Mouse (Mus musculus): Measurements from ENCODE around the gene Tor1aip1.
"Not testable (repeated sequence)": the region's sequence is repeated elsewhere in the genome, so short reads cannot be mapped to it uniquely, and the experiment has no call there.

Gene Tor1aip1

GRCm38 (mm10) chr1:156035930-156036737 lies at the start of gene Tor1aip1:
TSS of gene Tor1aip1 (minus strand) at chr1:156036480.
- DNase-seq (ENCODE audit: low read depth, low spot score) = peak; percentile 99

GRCm38 (mm10) chr1:156085770-156086169 lies 49.5 kb upstream of the Tor1aip1 start:
- peak; percentile 75 for DNase-seq (ENCODE audit: low read depth, low spot score)

GRCm38 (mm10) chr1:156084603-156085002 lies 48.3 kb upstream of the Tor1aip1 start:
- no peak for DNase-seq (ENCODE audit: low read depth, low spot score)

- DNase-seq (ENCODE audit: low read depth, low spot score) = no peak
These were observed 41.4 kb upstream of the Tor1aip1 start for GRCm38 (mm10) chr1:156077655-156078054.

- no peak for DNase-seq (ENCODE audit: low read depth, low spot score)
These were observed 40.2 kb upstream of the Tor1aip1 start for GRCm38 (mm10) chr1:156076474-156076873.

- peak; percentile 35 for DNase-seq (ENCODE audit: low read depth, low spot score)
These were observed 38.3 kb upstream of the Tor1aip1 start for GRCm38 (mm10) chr1:156074575-156074974.

GRCm38 (mm10) chr1:156073169-156073821 lies 37.0 kb upstream of the Tor1aip1 start:
- no peak for DNase-seq (ENCODE audit: low read depth, low spot score)

- no peak for DNase-seq (ENCODE audit: low read depth, low spot score)
These were observed 33.8 kb upstream of the Tor1aip1 start for GRCm38 (mm10) chr1:156070106-156070505.

GRCm38 (mm10) chr1:156066133-156066532 lies 29.9 kb upstream of the Tor1aip1 start:
- DNase-seq (ENCODE audit: low read depth, low spot score) = no peak

GRCm38 (mm10) chr1:156062193-156062592 lies 25.9 kb upstream of the Tor1aip1 start:
- no peak for DNase-seq (ENCODE audit: low read depth, low spot score)

GRCm38 (mm10) chr1:156058207-156058606 lies 21.9 kb upstream of the Tor1aip1 start:
- no peak for DNase-seq (ENCODE audit: low read depth, low spot score)

GRCm38 (mm10) chr1:156046688-156047087 lies 10.4 kb upstream of the Tor1aip1 start:
- DNase-seq (ENCODE audit: low read depth, low spot score) = no peak

GRCm38 (mm10) chr1:156044211-156044611 lies 7.9 kb upstream of the Tor1aip1 start:
- no peak for DNase-seq (ENCODE audit: low read depth, low spot score)

- DNase-seq (ENCODE audit: low read depth, low spot score) = peak; percentile 49
These were observed 6.7 kb upstream of the Tor1aip1 start for GRCm38 (mm10) chr1:156043027-156043426.

- DNase-seq (ENCODE audit: low read depth, low spot score) = no peak
These were observed 6.2 kb upstream of the Tor1aip1 start for GRCm38 (mm10) chr1:156042481-156042880.

GRCm38 (mm10) chr1:156041451-156042241 lies 5.4 kb upstream of the Tor1aip1 start:
- DNase-seq (ENCODE audit: low read depth, low spot score) = no peak

GRCm38 (mm10) chr1:156040731-156041401 lies 4.6 kb upstream of the Tor1aip1 start:
- peak; percentile 93 for DNase-seq (ENCODE audit: low read depth, low spot score)

GRCm38 (mm10) chr1:156039989-156040388 lies 3.7 kb upstream of the Tor1aip1 start:
- not testable (repeated sequence) for DNase-seq (ENCODE audit: low read depth, low spot score)

GRCm38 (mm10) chr1:156037144-156037583 lies 884 bp upstream of the Tor1aip1 start:
- no peak for DNase-seq (ENCODE audit: low read depth, low spot score)

- peak; percentile 85 for DNase-seq (ENCODE audit: low read depth, low spot score)
These were observed 881 bp downstream of the Tor1aip1 start, which contains the start of gene Tor1aip2 for GRCm38 (mm10) chr1:156035269-156035929. TSS of gene Tor1aip2 (plus strand) at chr1:156035403.

GRCm38 (mm10) chr1:156034661-156035060 lies 1.6 kb downstream of the Tor1aip1 start:
- DNase-seq (ENCODE audit: low read depth, low spot score) = no peak
